Mouse (Mus musculus): ENCODE results near the gene Mrps2.
"Not testable (repeated sequence)": the region's sequence is repeated elsewhere in the genome, so short reads cannot be mapped to it uniquely, and the experiment has no call there.

Gene Mrps2

GRCm38 (mm10) chr2:28472011-28472410 lies 4.1 kb downstream of the Mrps2 start:
- not testable (repeated sequence) for DNase-seq (ENCODE audit: low spot score)

GRCm38 (mm10) chr2:28477993-28478392 lies 10.1 kb downstream of the Mrps2 start:
- not testable (repeated sequence) for DNase-seq (ENCODE audit: low spot score)

- DNase-seq (ENCODE audit: low spot score) = no peak
These were observed 11.6 kb downstream of the Mrps2 start for GRCm38 (mm10) chr2:28479208-28480204.

GRCm38 (mm10) chr2:28483861-28484260 lies 16.0 kb downstream of the Mrps2 start:
- no peak for DNase-seq (ENCODE audit: low spot score)

GRCm38 (mm10) chr2:28494521-28494920 lies 26.7 kb downstream of the Mrps2 start:
- DNase-seq (ENCODE audit: low spot score) = no peak

- no peak for DNase-seq (ENCODE audit: low spot score)
These were observed 27.4 kb downstream of the Mrps2 start for GRCm38 (mm10) chr2:28495207-28495756.

- no peak for DNase-seq (ENCODE audit: low spot score)
These were observed 28.1 kb downstream of the Mrps2 start for GRCm38 (mm10) chr2:28495801-28496595.

GRCm38 (mm10) chr2:28496671-28497070 lies 28.8 kb downstream of the Mrps2 start, which contains the start of gene Gbgt1:
TSS of gene Gbgt1 (plus strand) at chr2:28496891.
- no peak for DNase-seq (ENCODE audit: low spot score)

GRCm38 (mm10) chr2:28497561-28497960 lies 29.7 kb downstream of the Mrps2 start:
- no peak for DNase-seq (ENCODE audit: low spot score)

- DNase-seq (ENCODE audit: low spot score) = no peak
These were observed 30.6 kb downstream of the Mrps2 start for GRCm38 (mm10) chr2:28498431-28498830.

- DNase-seq (ENCODE audit: low spot score) = no peak
These were observed 35.1 kb downstream of the Mrps2 start for GRCm38 (mm10) chr2:28502987-28503386.

GRCm38 (mm10) chr2:28504676-28505075 lies 36.8 kb downstream of the Mrps2 start:
- no peak for DNase-seq (ENCODE audit: low spot score)

GRCm38 (mm10) chr2:28505795-28506194 lies 37.9 kb downstream of the Mrps2 start, which contains the start of gene Gm10134:
TSS of gene Gm10134 (plus strand) at chr2:28506095.
- DNase-seq (ENCODE audit: low spot score) = no peak

GRCm38 (mm10) chr2:28506291-28506690 lies 38.4 kb downstream of the Mrps2 start:
- no peak for DNase-seq (ENCODE audit: low spot score)

GRCm38 (mm10) chr2:28511600-28511999 lies 43.7 kb downstream of the Mrps2 start:
- not testable (repeated sequence) for DNase-seq (ENCODE audit: low spot score)

GRCm38 (mm10) chr2:28512798-28513401 lies 45.0 kb downstream of the Mrps2 start, which contains the start of gene Ralgds:
TSS of gene Ralgds (plus strand) at chr2:28513125.
- no peak for DNase-seq (ENCODE audit: low spot score)

GRCm38 (mm10) chr2:28513431-28514370 lies 45.8 kb downstream of the Mrps2 start:
- no peak for DNase-seq (ENCODE audit: low spot score)

GRCm38 (mm10) chr2:28514489-28514888 lies 46.6 kb downstream of the Mrps2 start:
- DNase-seq (ENCODE audit: low spot score) = no peak

- DNase-seq (ENCODE audit: low spot score) = no peak
These were observed 49.5 kb downstream of the Mrps2 start for GRCm38 (mm10) chr2:28517206-28517909.

- no peak for DNase-seq (ENCODE audit: low spot score)
These were observed 50.4 kb downstream of the Mrps2 start for GRCm38 (mm10) chr2:28518231-28518630.
